Mouse (Mus musculus): ENCODE data around the gene Fam124a. TPM values are rescaled to one million over a fixed set of nuclear protein-coding genes. Genes with fewer than 3 reads are reported as not detected.

The Fam124a gene
- polyA plus RNA-seq, 1 experiment: not detected

DNA sequence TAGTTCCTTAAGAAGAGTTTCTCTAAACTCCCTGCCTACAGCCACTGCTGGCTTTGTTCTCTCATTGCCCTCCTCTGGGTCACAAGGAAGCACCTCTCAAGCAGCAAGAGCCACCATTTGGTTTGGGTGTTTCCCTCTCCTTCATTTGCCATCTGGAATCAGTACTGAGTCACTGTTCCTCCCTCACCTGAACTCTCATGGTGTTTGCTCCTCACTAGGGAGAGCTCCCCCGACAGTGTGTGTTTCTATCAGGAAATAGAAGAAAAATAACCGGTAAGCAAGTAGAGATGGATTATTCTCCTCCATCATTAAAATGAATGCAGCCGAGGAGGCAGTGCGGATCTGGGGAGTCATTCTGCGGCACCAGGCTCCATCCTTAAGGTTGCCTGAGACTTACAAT is 13.9 kb downstream of the Fam124a start:
- H3K4me3 ChIP-seq (replicated peaks): no peak overlapping the region
- H3K36me3 ChIP-seq (ENCODE audit: control insufficient read depth): no peaks in the 10 kb centered on the region
- no peaks in the 10 kb centered on the region for H3K9me3 ChIP-seq (ENCODE audit: control insufficient read depth, low read length)
- no peaks in the 10 kb centered on the region for H3K4me1 ChIP-seq (ENCODE audit: control insufficient read depth)
- no peaks in the 10 kb centered on the region for H3K27me3 ChIP-seq (ENCODE audit: control insufficient read depth)
- TF ChIP-seq GATA1 (IDR thresholded peaks at IDR 0.05; ENCODE audit: low read length): no peak
- TF ChIP-seq TAL1 (IDR thresholded peaks at IDR 0.05; ENCODE audit: low read length): no peak

DNA sequence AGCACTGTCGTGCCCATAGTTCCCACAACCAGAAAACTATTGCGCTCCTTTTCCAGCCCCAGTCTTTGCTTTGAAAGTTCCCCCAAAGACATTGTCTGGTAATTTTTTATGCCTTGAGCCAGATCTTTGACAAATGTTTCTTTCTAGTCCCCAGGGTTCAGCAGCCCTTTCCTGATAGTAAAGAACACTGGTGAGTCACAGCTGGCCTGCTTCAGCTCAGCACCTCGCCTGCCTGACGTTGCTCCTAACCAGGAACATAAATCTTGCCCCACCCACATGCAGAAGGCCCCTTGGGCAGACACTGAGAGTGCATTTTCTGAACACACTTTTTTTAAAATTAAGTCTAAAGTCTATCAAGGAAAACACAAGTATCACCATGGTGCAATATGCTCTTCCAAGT is 14.8 kb downstream of the Fam124a start:
- no peaks in the 10 kb centered on the region for H3K9me3 ChIP-seq (ENCODE audit: control insufficient read depth, low read length)
- no peak overlapping the region for H3K4me3 ChIP-seq (replicated peaks)
- no peaks in the 10 kb centered on the region for H3K4me1 ChIP-seq (ENCODE audit: control insufficient read depth)
- H3K36me3 ChIP-seq (ENCODE audit: control insufficient read depth): no peaks in the 10 kb centered on the region
- H3K27me3 ChIP-seq (ENCODE audit: control insufficient read depth): no peaks in the 10 kb centered on the region
- TF ChIP-seq TAL1 (IDR thresholded peaks at IDR 0.05; ENCODE audit: low read length): no peak
- TF ChIP-seq GATA1 (IDR thresholded peaks at IDR 0.05; ENCODE audit: low read length): no peak

DNA sequence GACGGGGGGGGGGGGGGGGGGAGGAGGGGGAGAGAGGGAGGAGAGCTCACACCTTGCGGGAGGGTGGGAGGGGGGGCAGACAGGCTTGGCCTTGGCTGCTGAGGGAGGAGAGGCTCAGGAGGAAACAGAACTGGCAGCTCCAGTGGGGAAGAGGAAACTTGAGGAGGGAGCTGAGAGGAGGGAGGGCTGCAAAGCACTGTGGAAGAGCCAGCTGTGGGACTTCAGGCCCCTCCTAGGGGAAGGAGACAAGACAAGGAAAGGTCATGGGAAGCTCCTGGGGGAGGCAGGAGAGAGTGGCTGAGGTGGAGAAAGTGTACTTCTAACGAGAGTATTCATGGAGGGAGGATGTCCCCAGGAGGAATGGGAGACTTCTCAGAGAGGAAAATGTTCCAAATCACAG is 17.9 kb downstream of the Fam124a start:
- H3K4me3 ChIP-seq (replicated peaks): no peak overlapping the region
- no peaks in the 10 kb centered on the region for H3K27me3 ChIP-seq (ENCODE audit: control insufficient read depth)
- no peaks in the 10 kb centered on the region for H3K9me3 ChIP-seq (ENCODE audit: control insufficient read depth, low read length)
- no peaks in the 10 kb centered on the region for H3K4me1 ChIP-seq (ENCODE audit: control insufficient read depth)
- no peaks in the 10 kb centered on the region for H3K36me3 ChIP-seq (ENCODE audit: control insufficient read depth)
- TF ChIP-seq TAL1 (IDR thresholded peaks at IDR 0.05; ENCODE audit: low read length) (no peak), GATA1 (IDR thresholded peaks at IDR 0.05; ENCODE audit: low read length) (no peak)

DNA sequence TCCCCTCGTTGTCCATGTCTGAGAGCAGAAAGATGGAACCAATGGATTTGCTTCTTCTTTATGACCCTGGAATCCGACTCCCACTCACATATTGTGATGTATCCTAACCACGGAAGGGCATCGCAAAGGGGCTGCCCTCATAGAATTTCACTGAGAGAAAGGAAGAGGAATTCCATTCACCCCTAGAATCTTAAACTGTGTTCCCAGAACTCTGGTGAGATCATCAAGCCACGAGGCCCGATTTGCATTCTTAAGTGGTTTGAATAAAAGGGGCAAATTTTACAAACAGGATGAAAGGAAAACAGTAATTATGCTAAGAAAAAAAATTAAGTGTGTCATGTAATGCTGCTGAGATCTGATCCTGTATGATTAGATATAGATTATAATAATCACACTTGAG is 19.4 kb downstream of the Fam124a start:
- no peak for TF ChIP-seq GATA1 (IDR thresholded peaks at IDR 0.05; ENCODE audit: low read length)
- no peak for TF ChIP-seq TAL1 (IDR thresholded peaks at IDR 0.05; ENCODE audit: low read length)
- no peaks in the 10 kb centered on the region for H3K27me3 ChIP-seq (ENCODE audit: control insufficient read depth)
- H3K36me3 ChIP-seq (ENCODE audit: control insufficient read depth): no peaks in the 10 kb centered on the region
- H3K4me3 ChIP-seq (replicated peaks): no peak overlapping the region
- no peaks in the 10 kb centered on the region for H3K4me1 ChIP-seq (ENCODE audit: control insufficient read depth)
- H3K9me3 ChIP-seq (ENCODE audit: control insufficient read depth, low read length): no peaks in the 10 kb centered on the region

DNA sequence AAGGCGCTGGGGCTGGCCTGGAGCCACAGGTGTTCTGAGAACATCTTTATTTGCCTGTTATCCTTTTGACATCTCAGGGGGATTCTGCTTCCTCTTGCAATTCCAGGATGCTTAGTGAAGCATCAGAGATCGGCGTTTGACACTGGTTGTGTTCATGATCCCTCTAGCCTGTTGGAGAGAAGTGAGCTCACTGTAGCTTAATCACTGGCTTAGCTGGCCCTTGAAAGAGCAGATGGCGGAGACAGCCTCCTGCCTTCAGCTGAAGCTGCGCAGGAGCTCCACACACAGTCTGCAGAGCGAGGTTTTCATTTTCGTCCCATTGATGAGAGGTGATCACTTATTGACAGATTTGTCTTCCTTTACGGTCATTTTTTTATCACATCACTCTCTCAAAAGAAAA is 20.3 kb downstream of the Fam124a start:
- H3K36me3 ChIP-seq (ENCODE audit: control insufficient read depth): no peaks in the 10 kb centered on the region
- no peaks in the 10 kb centered on the region for H3K4me1 ChIP-seq (ENCODE audit: control insufficient read depth)
- no peaks in the 10 kb centered on the region for H3K27me3 ChIP-seq (ENCODE audit: control insufficient read depth)
- H3K4me3 ChIP-seq (replicated peaks): no peak overlapping the region
- H3K9me3 ChIP-seq (ENCODE audit: control insufficient read depth, low read length): peaks cover under 1% of the 10 kb centered on the region
- no peak for TF ChIP-seq TAL1 (IDR thresholded peaks at IDR 0.05; ENCODE audit: low read length)
- TF ChIP-seq GATA1 (IDR thresholded peaks at IDR 0.05; ENCODE audit: low read length): no peak

DNA sequence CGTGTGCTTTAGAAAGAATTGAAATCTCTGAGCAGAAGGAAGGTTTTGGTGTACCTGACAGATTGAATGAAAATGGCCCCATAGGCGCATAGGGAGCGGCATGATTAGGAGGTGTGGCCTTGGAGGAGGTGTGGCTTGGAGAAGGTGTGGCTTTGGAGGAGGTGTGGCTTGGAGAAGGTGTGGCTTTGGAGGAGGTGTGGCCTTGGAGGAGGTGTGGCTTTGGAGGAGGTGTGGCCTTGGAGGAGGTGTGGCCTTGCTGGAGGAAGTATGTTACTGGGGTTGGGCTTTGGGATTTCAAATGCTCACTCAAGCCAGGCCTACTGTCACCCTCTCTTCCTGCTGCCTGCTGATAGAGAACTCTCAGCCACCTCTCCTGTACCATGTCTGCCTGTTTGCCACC is 25.4 kb downstream of the Fam124a start:
- Histone ChIP-seq H3K27me3 (ENCODE audit: control insufficient read depth) (no peaks in the 10 kb centered on the region), H3K36me3 (ENCODE audit: control insufficient read depth) (no peaks in the 10 kb centered on the region), H3K4me3 (replicated peaks) (no peak overlapping the region), H3K9me3 (ENCODE audit: control insufficient read depth, low read length) (peaks cover 4% of the 10 kb centered on the region), H3K4me1 (ENCODE audit: control insufficient read depth) (no peaks in the 10 kb centered on the region)
- no peak for TF ChIP-seq TAL1 (IDR thresholded peaks at IDR 0.05; ENCODE audit: low read length)
- no peak for TF ChIP-seq GATA1 (IDR thresholded peaks at IDR 0.05; ENCODE audit: low read length)

DNA sequence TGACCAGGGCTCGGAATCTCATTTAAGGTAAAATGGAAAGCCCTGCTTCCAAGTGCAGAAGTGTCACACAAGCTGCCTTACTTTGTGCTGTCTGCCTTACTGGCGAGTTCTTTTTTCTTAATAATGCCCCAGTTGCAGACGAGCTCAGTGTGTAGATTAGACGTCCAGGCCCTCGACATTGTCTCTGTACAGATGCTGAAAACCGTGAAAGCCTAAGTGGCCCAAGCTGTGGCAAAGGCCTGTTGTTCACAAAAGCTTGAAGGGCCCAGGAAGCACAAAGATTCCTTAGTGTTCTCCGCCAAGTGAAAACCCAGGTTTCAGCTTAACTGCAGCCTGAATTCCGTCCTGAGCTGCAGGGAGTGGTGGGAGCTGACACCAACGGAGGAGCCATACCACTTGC is 26.2 kb downstream of the Fam124a start:
- H3K4me3 ChIP-seq (replicated peaks): no peak overlapping the region
- no peak for TF ChIP-seq TAL1 (IDR thresholded peaks at IDR 0.05; ENCODE audit: low read length)
- no peak for TF ChIP-seq GATA1 (IDR thresholded peaks at IDR 0.05; ENCODE audit: low read length)
- H3K27me3 ChIP-seq (ENCODE audit: control insufficient read depth): no peaks in the 10 kb centered on the region
- H3K36me3 ChIP-seq (ENCODE audit: control insufficient read depth): no peaks in the 10 kb centered on the region
- H3K4me1 ChIP-seq (ENCODE audit: control insufficient read depth): no peaks in the 10 kb centered on the region
- peaks cover 4% of the 10 kb centered on the region for H3K9me3 ChIP-seq (ENCODE audit: control insufficient read depth, low read length)

DNA sequence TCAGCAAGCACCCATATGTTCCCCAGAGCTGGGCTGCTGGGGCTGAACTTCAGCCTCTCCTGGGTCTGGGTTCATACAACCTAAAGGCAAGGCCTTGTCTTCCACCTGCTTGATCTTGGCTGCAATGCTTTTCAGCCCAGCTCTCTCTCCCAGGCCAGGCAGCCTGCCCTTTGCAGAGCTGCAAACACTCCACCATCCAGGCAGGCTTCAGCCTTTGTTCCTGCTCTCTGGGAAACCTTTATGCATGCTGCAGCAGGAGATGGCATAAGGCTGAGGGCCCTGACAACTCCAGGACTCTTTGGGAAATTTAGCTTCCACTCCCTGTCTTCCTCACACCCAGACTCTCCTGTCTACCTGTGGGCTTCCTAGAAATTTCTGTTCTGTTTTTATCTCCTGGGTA is 29.1 kb downstream of the Fam124a start:
- Histone ChIP-seq H3K4me1 (ENCODE audit: control insufficient read depth) (no peaks in the 10 kb centered on the region), H3K9me3 (ENCODE audit: control insufficient read depth, low read length) (peaks cover 4% of the 10 kb centered on the region), H3K4me3 (replicated peaks) (no peak overlapping the region), H3K27me3 (ENCODE audit: control insufficient read depth) (no peaks in the 10 kb centered on the region), H3K36me3 (ENCODE audit: control insufficient read depth) (no peaks in the 10 kb centered on the region)
- TF ChIP-seq GATA1 (IDR thresholded peaks at IDR 0.05; ENCODE audit: low read length) (no peak), TAL1 (IDR thresholded peaks at IDR 0.05; ENCODE audit: low read length) (no peak)

DNA sequence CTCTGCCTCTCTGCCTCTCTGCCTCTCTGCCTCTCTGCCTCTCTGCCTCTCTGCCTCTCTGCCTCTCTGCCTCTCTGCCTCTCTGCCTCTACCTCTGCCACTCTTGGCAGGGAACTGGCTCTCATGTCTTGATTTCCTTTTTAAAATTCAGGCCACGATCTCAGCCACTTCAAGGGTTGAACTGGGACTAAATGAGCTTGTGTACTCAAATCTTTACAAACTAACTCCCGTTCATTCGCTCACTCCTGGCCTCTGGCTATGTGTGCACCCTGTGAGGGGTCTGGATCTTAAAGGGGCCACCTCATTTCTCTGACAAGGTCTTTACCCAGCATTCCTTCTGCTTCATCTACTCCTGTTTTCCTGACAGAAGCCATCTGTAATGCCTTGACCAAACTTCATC is 29.8 kb downstream of the Fam124a start:
- H3K4me3 ChIP-seq (replicated peaks): no peak overlapping the region
- no peaks in the 10 kb centered on the region for H3K27me3 ChIP-seq (ENCODE audit: control insufficient read depth)
- peaks cover 4% of the 10 kb centered on the region for H3K9me3 ChIP-seq (ENCODE audit: control insufficient read depth, low read length)
- no peaks in the 10 kb centered on the region for H3K36me3 ChIP-seq (ENCODE audit: control insufficient read depth)
- TF ChIP-seq TAL1 (IDR thresholded peaks at IDR 0.05; ENCODE audit: low read length): no peak
- no peak for TF ChIP-seq GATA1 (IDR thresholded peaks at IDR 0.05; ENCODE audit: low read length)
- no peaks in the 10 kb centered on the region for H3K4me1 ChIP-seq (ENCODE audit: control insufficient read depth)

DNA sequence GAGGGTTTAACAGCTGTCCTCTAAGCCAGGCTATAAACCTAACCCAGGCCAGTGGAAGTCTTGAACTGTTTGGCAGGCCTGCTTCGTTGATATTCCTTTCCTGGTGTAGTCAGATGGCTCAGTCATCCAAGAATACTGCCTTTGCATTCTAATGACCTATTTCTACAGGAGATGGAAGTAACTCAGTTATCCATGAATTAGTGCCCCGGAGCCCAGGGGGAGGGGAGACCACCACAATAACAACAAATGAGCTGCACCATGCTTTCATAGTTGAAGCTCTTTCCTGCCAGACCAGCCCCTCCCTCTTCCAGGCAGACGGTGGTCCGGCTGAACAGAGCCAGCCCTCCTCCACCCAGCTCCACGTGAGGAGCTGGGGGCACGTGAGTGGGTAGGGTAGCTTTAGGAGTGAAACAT is 44.6 kb downstream of the Fam124a start:
- Histone ChIP-seq H3K9me3 (ENCODE audit: control insufficient read depth, low read length) (no peaks in the 10 kb centered on the region), H3K36me3 (ENCODE audit: control insufficient read depth) (no peaks in the 10 kb centered on the region), H3K4me1 (ENCODE audit: control insufficient read depth) (no peaks in the 10 kb centered on the region), H3K27me3 (ENCODE audit: control insufficient read depth) (no peaks in the 10 kb centered on the region), H3K4me3 (replicated peaks) (no peak overlapping the region)
- TF ChIP-seq GATA1 (IDR thresholded peaks at IDR 0.05; ENCODE audit: low read length) (no peak), TAL1 (IDR thresholded peaks at IDR 0.05; ENCODE audit: low read length) (no peak)
